Mouse (Mus musculus) hindbrain, embryonic 16.5 days (tissue): ENCODE data around the gene Cacna1e. TPM values are rescaled to one million over a fixed set of nuclear protein-coding genes. Genes with fewer than 3 reads are reported as not detected.

ENCODE experiments used
- ATAC-seq: fragments of 200-750 bp; cut with Nextera tagmentation; 2 replicates; pipeline ENCODE4 v1.8.0; 2017; ENCODE audit warnings: moderate TSS enrichment, moderate library complexity
- H3K27ac ChIP-seq: fragments of 300-500 bp; sonication (generic); 2 replicates; pipeline ENCODE4 v1.5.1; 2014; ENCODE audit warnings: low read depth, mild to moderate bottlenecking, control low read depth, low read length, moderate library complexity
- H3K27me3 ChIP-seq: fragments of 300-500 bp; sonication (generic); replicated peaks from 2 replicates; pipeline ENCODE4 v1.6.1; 2014; ENCODE audit warnings: low read length; ENCODE audit not compliant: control insufficient read depth, insufficient read depth
- H3K36me3 ChIP-seq: fragments of 300-500 bp; sonication (generic); 2 replicates; pipeline ENCODE4 v1.6.1; 2014; ENCODE audit warnings: mild to moderate bottlenecking, low read length, moderate library complexity, mixed read lengths; ENCODE audit not compliant: control insufficient read depth, insufficient read depth
- H3K4me1 ChIP-seq: fragments of 300-500 bp; sonication (generic); 2 replicates; pipeline ENCODE4 v1.6.1; 2014; ENCODE audit warnings: low read depth, low read length; ENCODE audit not compliant: control insufficient read depth, insufficient read depth
- H3K4me2 ChIP-seq: fragments of 300-500 bp; sonication (generic); 2 replicates; pipeline ENCODE4 v1.6.1; 2014; ENCODE audit warnings: mild to moderate bottlenecking, low read length, control low read depth, moderate library complexity
- H3K4me3 ChIP-seq: fragments of 300-500 bp; sonication (generic); 2 replicates; pipeline ENCODE4 v1.5.1; 2014; ENCODE audit warnings: mild to moderate bottlenecking, low read length, control low read depth, moderate library complexity
- H3K9ac ChIP-seq: fragments of 300-500 bp; sonication (generic); 2 replicates; pipeline ENCODE4 v1.6.1; 2014; ENCODE audit warnings: low read depth, mild to moderate bottlenecking, control low read depth, low read length, moderate library complexity
- H3K9me3 ChIP-seq: fragments of 300-500 bp; sonication (generic); 2 replicates; pipeline ENCODE4 v1.6.1; 2014; ENCODE audit warnings: mild to moderate bottlenecking, low read length, moderate library complexity; ENCODE audit not compliant: control insufficient read depth
- WGBS: fragments of 180-500 bp; shearing (Covaris S2); extraction: QIAGEN DNeasy Blood & Tissue Kit; methylation state at CpG from one replicate; pipeline ENCODE4 v1.1.7; 2014; 5-methylcytosine and 5-hydroxymethylcytosine counted together
- polyA plus RNA-seq: library from polyadenylated mRNA; unstranded; fragments of >200 nt; fragmentation: Nextera tagmentation; extraction: Ambion mirVana; gene quantifications from 2 replicates; pipeline ENCODE4 v1.2.1, GENCODE M21; 2015

Cacna1e gene
- polyA plus RNA-seq, 1 experiment from 2014 or later, result 14.0 TPM

DNA sequence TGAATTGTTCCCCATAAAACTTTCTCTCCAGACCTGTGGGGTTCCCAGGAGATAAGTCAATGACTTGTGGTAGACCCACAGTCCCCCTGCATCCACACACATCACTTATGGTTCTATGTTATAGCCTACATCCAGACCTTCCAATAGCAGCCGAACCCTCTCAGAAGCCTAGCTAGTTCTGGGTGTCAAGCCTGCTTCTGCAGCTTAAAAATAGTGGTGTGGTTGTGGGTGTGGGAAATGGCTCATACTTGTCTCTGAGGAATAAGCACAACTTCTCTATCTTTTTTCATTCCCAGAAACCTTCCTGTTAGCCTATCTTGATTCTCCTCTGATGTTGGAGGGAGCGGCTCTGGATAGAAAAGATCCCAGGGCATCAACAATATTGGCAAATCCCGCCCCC, 417.0 kb downstream of the Cacna1e start:
- Histone ChIP-seq H3K9me3 (no peaks in the 10 kb centered on the region), H3K4me2 (no peak overlapping the region), H3K36me3 (peaks cover 9% of the 10 kb centered on the region; the same call in 1 of the 2 replicates), H3K9ac (no peak overlapping the region), H3K4me1 (no peaks in the 10 kb centered on the region), H3K27ac (no peak overlapping the region), H3K27me3 (no peaks in the 10 kb centered on the region), H3K4me3 (no peak overlapping the region)
- ATAC-seq, result no peak
- 95% methylated on average over 3 of the region's 3 CpGs for WGBS

DNA sequence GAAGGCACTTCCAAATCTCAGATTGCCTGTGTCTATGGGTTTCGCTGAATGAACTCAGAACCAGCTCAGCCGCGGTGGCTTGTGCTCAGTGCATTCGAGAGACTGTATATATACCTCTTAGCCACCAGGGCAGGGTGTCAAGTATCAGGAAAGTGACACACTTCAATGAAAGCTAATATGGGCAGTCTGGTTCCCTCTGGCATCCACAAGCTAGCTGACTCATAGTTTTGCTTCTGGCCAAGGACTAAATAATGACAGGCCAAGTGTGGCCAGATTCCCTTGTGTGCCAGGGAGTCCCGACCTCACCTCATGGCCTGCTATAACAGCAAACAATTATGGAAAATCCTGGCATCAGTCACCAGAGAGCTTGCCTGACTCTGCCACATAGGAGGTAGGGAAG, 422.8 kb downstream of the Cacna1e start:
- Histone ChIP-seq H3K27ac (no peak overlapping the region), H3K4me2 (no peak overlapping the region), H3K27me3 (no peaks in the 10 kb centered on the region), H3K4me3 (no peak overlapping the region), H3K9ac (no peak overlapping the region), H3K36me3 (peaks cover 9% of the 10 kb centered on the region; the same call in 1 of the 2 replicates), H3K4me1 (no peaks in the 10 kb centered on the region), H3K9me3 (no peaks in the 10 kb centered on the region)
- ATAC-seq, result no peak
- 88% methylated on average over 5 of the region's 5 CpGs for whole genome bisulfite sequencing

DNA sequence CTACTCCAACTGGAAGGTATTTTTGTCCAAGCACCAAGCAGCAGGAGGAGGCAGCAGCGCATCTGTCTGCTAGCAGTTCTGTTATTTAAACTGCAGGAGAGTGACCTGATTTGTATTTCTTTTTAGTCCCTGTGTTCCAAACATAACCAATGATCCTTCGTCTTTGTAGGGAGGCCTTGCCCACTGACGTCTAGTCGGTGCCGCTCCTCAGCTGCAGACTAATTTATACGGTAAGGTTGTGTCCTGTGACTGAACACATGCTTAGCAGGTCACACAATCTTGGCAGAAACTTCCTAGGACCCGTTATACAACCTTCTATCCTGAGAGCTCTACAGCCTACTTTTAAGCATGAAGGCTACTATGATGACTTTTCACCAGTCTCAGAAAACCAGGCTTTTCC, 424.2 kb downstream of the Cacna1e start:
- WGBS, result 89% methylated on average over 7 of the region's 7 CpGs
- no peak overlapping the region for H3K9ac ChIP-seq
- no peaks in the 10 kb centered on the region for H3K27me3 ChIP-seq
- H3K4me2 ChIP-seq, result no peak overlapping the region
- no peak overlapping the region for H3K27ac ChIP-seq
- no peaks in the 10 kb centered on the region for H3K4me1 ChIP-seq
- H3K36me3 ChIP-seq, result 0 out of 2 replicates have a peak, but pooled peaks cover 3% of the 10 kb centered on the region
- H3K4me3 ChIP-seq, result no peak overlapping the region
- ATAC-seq, result no peak
- H3K9me3 ChIP-seq, result no peaks in the 10 kb centered on the region

DNA sequence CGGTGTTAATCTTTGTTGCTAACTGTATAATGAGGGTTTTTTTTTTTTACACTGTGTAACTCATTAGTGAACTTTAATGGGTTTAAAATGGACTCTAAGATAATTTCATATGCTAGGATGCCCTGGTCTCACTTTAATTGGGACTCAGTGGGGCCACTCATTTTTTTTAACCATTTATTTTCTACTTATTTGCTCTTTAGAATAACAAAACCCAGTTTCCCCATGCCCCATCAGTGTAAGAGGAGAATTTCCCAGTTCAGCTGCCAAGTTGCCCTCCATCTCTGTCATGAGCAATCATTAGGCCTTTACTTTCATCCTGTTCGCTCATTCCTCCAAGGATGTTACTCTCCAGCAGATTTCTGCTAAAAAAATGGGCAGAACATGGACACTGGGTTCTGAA, 425.7 kb downstream of the Cacna1e start:
- no peaks in the 10 kb centered on the region for H3K4me1 ChIP-seq
- WGBS, result 74% methylated on average over 2 of the region's 2 CpGs

DNA sequence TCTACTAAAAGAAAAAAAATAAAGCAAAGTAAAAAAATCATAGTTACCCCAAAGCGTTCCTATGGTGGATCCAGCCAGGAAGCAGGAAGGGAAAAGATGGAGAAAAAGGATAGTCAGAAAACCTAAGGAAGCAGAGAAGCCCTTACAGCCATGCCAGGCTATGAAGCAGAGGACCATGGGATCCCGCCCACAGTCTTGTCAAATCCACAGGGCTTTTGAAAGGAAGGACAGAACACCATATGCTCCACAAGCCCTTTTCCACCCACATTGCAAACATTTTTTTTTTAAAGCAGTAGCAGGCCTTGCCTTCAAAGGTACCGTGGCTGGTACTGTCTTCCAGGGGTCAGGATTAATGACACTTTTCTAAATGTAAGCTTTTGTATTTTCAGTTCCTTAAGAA, 433.5 kb downstream of the Cacna1e start:
- ATAC-seq, result no peak
- H3K27ac ChIP-seq, result no peak overlapping the region
- H3K9me3 ChIP-seq, result no peaks in the 10 kb centered on the region
- no peak overlapping the region for H3K9ac ChIP-seq
- H3K27me3 ChIP-seq, result no peaks in the 10 kb centered on the region
- no peaks in the 10 kb centered on the region; the same call in 1 of the 2 replicates for H3K36me3 ChIP-seq
- WGBS, result 84% methylated on average over 3 of the region's 3 CpGs
- H3K4me2 ChIP-seq, result no peak overlapping the region
- no peak overlapping the region for H3K4me3 ChIP-seq
- no peaks in the 10 kb centered on the region for H3K4me1 ChIP-seq

More for the DNA sequence above, 425.7 kb downstream of the Cacna1e start:
- Histone ChIP-seq H3K4me3 (no peak overlapping the region), H3K9me3 (no peaks in the 10 kb centered on the region), H3K36me3 (0 out of 2 replicates have a peak, but pooled peaks cover 3% of the 10 kb centered on the region), H3K27ac (no peak overlapping the region), H3K27me3 (no peaks in the 10 kb centered on the region), H3K9ac (no peak overlapping the region), H3K4me2 (no peak overlapping the region)
- no peak for ATAC-seq

DNA sequence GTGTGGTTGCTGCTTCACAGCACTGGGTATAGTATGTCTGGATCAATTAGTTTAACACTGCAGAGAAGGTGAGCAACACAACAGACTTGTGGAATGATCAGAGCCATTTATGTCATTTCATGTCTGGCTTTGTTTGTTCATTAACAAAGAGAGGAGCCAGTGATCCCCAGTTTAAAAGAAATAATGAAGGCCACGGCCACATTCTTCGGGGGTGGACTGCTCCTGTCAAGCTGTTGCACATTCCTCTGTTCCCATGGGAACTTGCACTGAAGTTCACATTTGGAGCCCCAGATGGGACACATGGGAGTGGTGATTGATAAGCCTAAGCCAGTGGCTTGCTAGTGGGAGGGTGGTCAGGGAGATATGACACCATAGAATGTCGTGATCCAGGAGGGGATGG, 437.8 kb downstream of the Cacna1e start:
- Histone ChIP-seq H3K36me3 (peaks cover 8% of the 10 kb centered on the region), H3K9ac (no peak overlapping the region)
- WGBS, result 30% methylated on average over 3 of the region's 3 CpGs

DNA sequence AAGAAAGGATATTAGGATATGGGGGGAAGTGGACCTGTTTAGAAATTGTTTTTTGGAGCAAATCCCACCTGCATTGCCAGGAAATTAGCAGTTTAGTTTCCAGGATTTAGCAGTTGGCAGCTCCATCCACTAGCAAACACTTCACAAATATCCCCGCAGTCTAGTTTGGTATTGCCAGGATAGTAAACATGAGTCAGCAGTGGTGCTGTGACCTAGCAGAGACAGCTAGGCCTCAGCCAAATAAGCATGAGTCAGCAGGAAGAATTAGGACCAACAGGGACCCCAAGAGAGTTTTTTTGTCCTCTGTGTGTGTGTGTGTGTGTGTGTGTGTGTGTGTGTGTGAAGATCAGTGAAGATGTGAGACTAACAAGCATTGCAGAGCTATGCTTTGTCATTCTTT, 450.8 kb downstream of the Cacna1e start:
- no peaks in the 10 kb centered on the region for H3K27me3 ChIP-seq
- H3K9ac ChIP-seq, result no peak overlapping the region
- no peak for ATAC-seq
- no peak overlapping the region for H3K4me2 ChIP-seq
- 96% methylated on average over 1 of the region's 1 CpGs for WGBS
- H3K36me3 ChIP-seq, result peaks cover 18% of the 10 kb centered on the region
- H3K27ac ChIP-seq, result no peak overlapping the region
- H3K9me3 ChIP-seq, result no peaks in the 10 kb centered on the region
- no peaks in the 10 kb centered on the region for H3K4me1 ChIP-seq
- H3K4me3 ChIP-seq, result no peak overlapping the region

More for the DNA sequence above, 437.8 kb downstream of the Cacna1e start:
- H3K4me1 ChIP-seq, result no peaks in the 10 kb centered on the region
- H3K4me3 ChIP-seq, result no peak overlapping the region
- H3K9me3 ChIP-seq, result no peaks in the 10 kb centered on the region
- no peaks in the 10 kb centered on the region for H3K27me3 ChIP-seq
- H3K27ac ChIP-seq, result no peak overlapping the region
- no peak overlapping the region for H3K4me2 ChIP-seq
- no peak for ATAC-seq

DNA sequence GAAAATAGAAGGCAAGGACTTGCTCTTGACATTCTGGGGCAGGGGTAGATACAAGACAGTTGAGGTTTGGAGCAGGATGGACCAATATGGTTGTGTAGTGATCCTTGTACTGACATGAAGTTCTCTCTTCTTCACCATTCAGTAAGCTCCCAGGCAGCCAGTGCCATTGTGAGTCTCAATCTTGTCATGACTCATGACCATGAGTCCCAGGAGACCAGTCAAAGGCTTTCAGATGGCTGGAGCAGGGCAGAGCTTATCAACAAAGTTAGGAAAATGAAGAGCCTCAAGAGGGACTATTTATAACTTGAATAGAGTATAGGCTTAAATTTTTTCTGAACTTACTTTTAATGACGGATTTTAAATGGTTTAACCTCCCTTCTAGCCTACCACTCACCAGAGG, 451.2 kb downstream of the Cacna1e start:
- Histone ChIP-seq H3K9ac (no peak overlapping the region), H3K9me3 (no peaks in the 10 kb centered on the region), H3K27ac (no peak overlapping the region), H3K36me3 (peaks cover 18% of the 10 kb centered on the region), H3K27me3 (no peaks in the 10 kb centered on the region), H3K4me1 (no peaks in the 10 kb centered on the region), H3K4me2 (no peak overlapping the region), H3K4me3 (no peak overlapping the region)
- WGBS, result 80% methylated on average over 1 of the region's 1 CpGs
- no peak for ATAC-seq

DNA sequence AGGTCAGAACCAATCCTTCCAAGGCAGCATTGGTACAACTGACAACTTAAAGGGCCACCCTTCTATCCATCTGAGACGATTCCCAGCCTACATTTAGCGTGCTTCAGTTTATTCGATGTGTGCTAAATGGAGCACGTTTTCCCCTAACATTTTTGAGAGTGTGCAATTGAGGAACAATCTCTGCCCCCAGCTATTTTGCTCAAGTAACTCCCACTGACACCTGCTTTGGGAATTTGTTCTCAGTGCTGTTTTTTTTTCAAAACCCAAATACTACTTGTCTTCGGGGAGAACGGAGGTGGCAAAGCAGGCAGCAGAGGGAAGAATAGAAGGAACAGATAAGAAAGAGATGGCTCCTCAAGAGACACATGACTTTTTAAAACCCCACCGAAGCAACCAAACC, 456.0 kb downstream of the Cacna1e start:
- H3K4me2 ChIP-seq, result no peak overlapping the region
- no peak overlapping the region for H3K9ac ChIP-seq
- no peaks in the 10 kb centered on the region for H3K27me3 ChIP-seq
- peaks cover 5% of the 10 kb centered on the region for H3K36me3 ChIP-seq
- no peak overlapping the region for H3K4me3 ChIP-seq
- H3K4me1 ChIP-seq, result no peaks in the 10 kb centered on the region
- no peak overlapping the region for H3K27ac ChIP-seq
- ATAC-seq, result no peak
- 84% methylated on average over 7 of the region's 7 CpGs for WGBS
- no peaks in the 10 kb centered on the region for H3K9me3 ChIP-seq

DNA sequence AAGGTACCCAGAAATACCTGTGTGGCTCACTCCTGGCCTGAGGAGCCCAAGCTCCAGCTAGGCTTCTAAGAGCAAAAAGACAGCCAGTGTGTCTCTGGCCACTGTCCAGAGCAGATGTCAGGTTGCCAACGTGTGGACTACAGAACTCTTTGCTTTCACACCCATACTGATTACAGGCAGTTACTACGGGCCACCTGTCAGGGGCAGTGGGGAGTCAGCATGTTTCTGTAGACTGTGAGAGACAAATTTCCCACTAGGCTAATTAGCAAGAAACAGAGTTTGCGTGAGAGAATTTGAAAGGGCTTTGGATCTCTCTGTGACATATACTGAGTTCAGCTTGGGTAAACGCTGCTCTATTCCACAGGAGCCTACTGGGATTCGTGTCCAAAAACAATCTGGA, 466.0 kb downstream of the Cacna1e start:
- 57% methylated on average over 5 of the region's 5 CpGs for WGBS
- no peaks in the 10 kb centered on the region for H3K36me3 ChIP-seq
- no peak overlapping the region for H3K9ac ChIP-seq
- H3K4me2 ChIP-seq, result no peak overlapping the region
- H3K27me3 ChIP-seq, result no peaks in the 10 kb centered on the region
- no peak overlapping the region for H3K27ac ChIP-seq
- no peak overlapping the region for H3K4me3 ChIP-seq
- H3K4me1 ChIP-seq, result peaks cover 2% of the 10 kb centered on the region; the same call in 1 of the 2 replicates
- H3K9me3 ChIP-seq, result no peaks in the 10 kb centered on the region
- no peak for ATAC-seq
